ENCODE assay signal across 27 mouse cellular contexts in genomic region chr9:40889389-40889788, GRCm38 (mm10). TPM values are rescaled to one million over a fixed set of nuclear protein-coding genes. Genes with fewer than 3 reads are reported as not detected.
"Had no signal": no experiment of that assay in that cellular context is flagged by ENCODE, and none has a peak within 500 bp of the region (broad histone marks: within the 10 kb centered on the region; RNA-seq: fewer than 3 reads in every experiment).

No protein-coding gene starts in this region.

- H3K4me1 ChIP-seq: liver, embryonic 15.5 days; lung, embryonic 15.5 days; megakaryocyte, embryonic 14.5 days; neural tube, embryonic 13.5 days had no signal

- H3K27ac ChIP-seq: liver, embryonic 15.5 days; lung, embryonic 15.5 days; macrophage; midbrain, embryonic 12.5 days; neural tube, embryonic 13.5 days; neural tube, embryonic 15.5 days had no signal

- H3K4me2 ChIP-seq: liver, embryonic 15.5 days; lung, embryonic 15.5 days; midbrain, embryonic 12.5 days; neural tube, embryonic 13.5 days; neural tube, embryonic 15.5 days had no signal

- DNase-seq: liver, postnatal 0 days; lung, adult 2 months; lung, postnatal 14 days; lung, postnatal 36 days; retina, postnatal 1 day; right cerebral cortex, adult 18-20 months; right cerebral cortex, postnatal 25 days; right cerebral cortex, postnatal 4 days; spleen, adult 18-20 months; thymus, adult 18-20 months; thymus, postnatal 14 days; thymus, postnatal 36 days had no signal

- H3K9ac ChIP-seq: liver, embryonic 15.5 days; liver, postnatal 0 days; lung, embryonic 15.5 days; midbrain, embryonic 12.5 days; neural tube, embryonic 13.5 days; neural tube, embryonic 15.5 days had no signal

- H3K4me3 ChIP-seq: liver, embryonic 15.5 days; lung, embryonic 15.5 days; megakaryocyte, embryonic 14.5 days; midbrain, embryonic 12.5 days; neural tube, embryonic 13.5 days; neural tube, embryonic 15.5 days had no signal

- H3K36me3 ChIP-seq: liver, embryonic 15.5 days; lung, embryonic 15.5 days; midbrain, embryonic 12.5 days; neural tube, embryonic 13.5 days; neural tube, embryonic 15.5 days had no signal

- H3K9me3 ChIP-seq: liver, embryonic 15.5 days; lung, embryonic 15.5 days; megakaryocyte, embryonic 14.5 days; midbrain, embryonic 12.5 days; neural tube, embryonic 13.5 days; neural tube, embryonic 15.5 days had no signal

- ATAC-seq: liver, postnatal 0 days; lung, postnatal 0 days; midbrain, embryonic 16.5 days had no signal

RNA-seq across cellular contexts. Expression of gene Bsx, which starts 15.5 kb away (rescaled TPM):
- total RNA-seq: megakaryocyte progenitor cell, adult 5-6 weeks; monocyte, adult 5-6 weeks had no signal
- polyA plus RNA-seq: liver, embryonic 15.5 days; liver, postnatal 0 days; lung, embryonic 15.5 days; lung, postnatal 0 days; macrophage; neural tube, embryonic 11.5 days; neural tube, embryonic 13.5 days; neural tube, embryonic 15.5 days; small intestine, adult 2 months; stomach, embryonic 16.5 days; thymus, postnatal 0 days had no signal
